Mouse (Mus musculus): ENCODE measurements around the gene Col1a1. TPM values are rescaled to one million over a fixed set of nuclear protein-coding genes. Genes with fewer than 3 reads are reported as not detected.

Col1a1 gene
- 1,157 and 1,247 TPM in 2 replicates for polyA plus RNA-seq (2014; fragmentation: Nextera tagmentation; extraction: Ambion mirVana)

- H3K4me1 ChIP-seq (ENCODE audit: control insufficient read depth, insufficient read depth, low read length), result peaks cover 38% of the 10 kb centered on the region
- peak; percentile 54; the same call in 1 of the 2 replicates for ATAC-seq (ENCODE audit: insufficient number of reproducible peaks, insufficient read depth, low FRiP score, low read depth)
- H3K9me3 ChIP-seq (ENCODE audit: control insufficient read depth, low read depth, low read length), result no peaks in the 10 kb centered on the region
- H3K36me3 ChIP-seq (ENCODE audit: control insufficient read depth, insufficient read depth, low read length), result peaks cover 28% of the 10 kb centered on the region
- H3K9ac ChIP-seq (replicated peaks; ENCODE audit: low read depth, low read length), result peak within 1 kb of the TSS; percentile 92
- H3K27me3 ChIP-seq (ENCODE audit: control insufficient read depth, insufficient read depth, low read length), result no peaks in the 10 kb centered on the region
- peak within 1 kb of the TSS; percentile 78 for H3K4me2 ChIP-seq (replicated peaks; ENCODE audit: low read depth, low read length)
- 15% methylated on average over 18 of the region's 19 CpGs for WGBS
- peak within 1 kb of the TSS; percentile 96 for H3K27ac ChIP-seq (ENCODE audit: low read length)
- peak within 1 kb of the TSS; percentile 53 for H3K4me3 ChIP-seq (ENCODE audit: low read depth, low read length)
Observed at GRCm38 (mm10) chr11:94936045-94936444, at the start of gene Col1a1. Col1a1 (plus strand) TSS chr11:94936224.

DNA sequence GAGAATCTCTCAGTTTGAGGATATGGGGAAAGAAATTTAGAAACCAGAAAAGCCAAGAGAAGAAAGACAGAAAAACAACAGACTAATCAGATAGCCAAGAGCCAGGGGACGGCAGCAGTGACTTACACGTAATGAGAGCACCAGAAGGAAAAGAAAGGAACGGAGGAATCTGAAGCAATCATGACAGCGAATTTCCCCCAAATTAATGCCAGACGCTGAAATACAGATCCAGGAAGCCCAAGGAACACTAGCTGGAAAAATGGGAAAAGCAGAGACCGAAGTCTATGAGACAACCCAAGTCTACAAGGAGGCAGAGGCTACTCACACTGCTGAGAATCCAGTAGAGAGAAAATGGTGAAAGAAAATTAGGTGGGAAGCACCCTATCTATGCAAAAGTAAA is 44.9 kb upstream of the Col1a1 start:
- H3K4me2 ChIP-seq (replicated peaks; ENCODE audit: low read depth, low read length), result no peak overlapping the region
- no peaks in the 10 kb centered on the region for H3K27me3 ChIP-seq (ENCODE audit: control insufficient read depth, insufficient read depth, low read length)
- 90% methylated on average over 6 of the region's 6 CpGs for WGBS
- no peak overlapping the region for H3K9ac ChIP-seq (replicated peaks; ENCODE audit: low read depth, low read length)
- no peak overlapping the region for H3K27ac ChIP-seq (ENCODE audit: low read length)
- H3K9me3 ChIP-seq (ENCODE audit: control insufficient read depth, low read depth, low read length), result no peaks in the 10 kb centered on the region
- no peaks in the 10 kb centered on the region for H3K4me1 ChIP-seq (ENCODE audit: control insufficient read depth, insufficient read depth, low read length)
- ATAC-seq (ENCODE audit: insufficient number of reproducible peaks, insufficient read depth, low FRiP score, low read depth), result no peak
- H3K36me3 ChIP-seq (ENCODE audit: control insufficient read depth, insufficient read depth, low read length), result no peaks in the 10 kb centered on the region
- H3K4me3 ChIP-seq (ENCODE audit: low read depth, low read length), result no peak overlapping the region

- Histone ChIP-seq H3K27ac (ENCODE audit: low read length) (peak overlapping the region; percentile 87), H3K9ac (replicated peaks; ENCODE audit: low read depth, low read length) (no peak overlapping the region), H3K4me2 (replicated peaks; ENCODE audit: low read depth, low read length) (no peak overlapping the region), H3K9me3 (ENCODE audit: control insufficient read depth, low read depth, low read length) (no peaks in the 10 kb centered on the region), H3K36me3 (ENCODE audit: control insufficient read depth, insufficient read depth, low read length) (no peaks in the 10 kb centered on the region), H3K4me1 (ENCODE audit: control insufficient read depth, insufficient read depth, low read length) (0 out of 2 replicates have a peak, but pooled peaks cover 9% of the 10 kb centered on the region), H3K27me3 (ENCODE audit: control insufficient read depth, insufficient read depth, low read length) (no peaks in the 10 kb centered on the region), H3K4me3 (ENCODE audit: low read depth, low read length) (no peak overlapping the region)
- 36% methylated on average over 16 of the region's 16 CpGs for WGBS
- ATAC-seq (ENCODE audit: insufficient number of reproducible peaks, insufficient read depth, low FRiP score, low read depth), result peak; percentile 67; the same call in 1 of the 2 replicates
Observed at GRCm38 (mm10) chr11:94896753-94897376, 39.2 kb upstream of the Col1a1 start.

DNA sequence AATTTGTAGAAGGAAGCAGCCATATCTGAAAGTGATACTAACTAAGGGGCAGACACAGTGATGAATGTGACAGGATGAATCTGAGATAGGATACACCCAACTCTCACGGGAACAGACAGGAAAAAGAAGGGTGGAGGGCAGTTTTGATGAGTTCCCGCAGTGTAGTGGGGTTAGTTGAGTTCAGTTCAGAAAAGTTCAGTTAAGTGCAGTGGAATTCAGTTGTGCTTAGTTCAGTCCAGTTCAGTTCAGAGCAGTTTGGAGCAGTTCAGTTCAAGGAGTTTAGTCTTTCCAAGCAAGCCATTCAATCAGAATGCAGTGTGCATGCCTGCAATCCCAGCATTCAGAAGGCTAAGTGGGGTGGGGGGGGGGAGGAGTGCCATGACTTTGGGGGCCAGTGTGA is 34.8 kb upstream of the Col1a1 start:
- no peaks in the 10 kb centered on the region for H3K27me3 ChIP-seq (ENCODE audit: control insufficient read depth, insufficient read depth, low read length)
- 0 out of 2 replicates have a peak, but pooled peaks cover 9% of the 10 kb centered on the region for H3K4me1 ChIP-seq (ENCODE audit: control insufficient read depth, insufficient read depth, low read length)
- H3K9me3 ChIP-seq (ENCODE audit: control insufficient read depth, low read depth, low read length), result no peaks in the 10 kb centered on the region
- no peak overlapping the region for H3K27ac ChIP-seq (ENCODE audit: low read length)
- 41% methylated on average over 2 of the region's 2 CpGs for WGBS
- no peak overlapping the region for H3K4me2 ChIP-seq (replicated peaks; ENCODE audit: low read depth, low read length)
- no peak overlapping the region for H3K4me3 ChIP-seq (ENCODE audit: low read depth, low read length)
- no peak overlapping the region for H3K9ac ChIP-seq (replicated peaks; ENCODE audit: low read depth, low read length)
- no peak for ATAC-seq (ENCODE audit: insufficient number of reproducible peaks, insufficient read depth, low FRiP score, low read depth)
- no peaks in the 10 kb centered on the region for H3K36me3 ChIP-seq (ENCODE audit: control insufficient read depth, insufficient read depth, low read length)

- Histone ChIP-seq H3K4me2 (replicated peaks; ENCODE audit: low read depth, low read length) (no peak overlapping the region), H3K4me1 (ENCODE audit: control insufficient read depth, insufficient read depth, low read length) (no peaks in the 10 kb centered on the region), H3K9me3 (ENCODE audit: control insufficient read depth, low read depth, low read length) (no peaks in the 10 kb centered on the region), H3K9ac (replicated peaks; ENCODE audit: low read depth, low read length) (no peak overlapping the region), H3K4me3 (ENCODE audit: low read depth, low read length) (no peak overlapping the region), H3K27ac (ENCODE audit: low read length) (no peak overlapping the region), H3K36me3 (ENCODE audit: control insufficient read depth, insufficient read depth, low read length) (no peaks in the 10 kb centered on the region), H3K27me3 (ENCODE audit: control insufficient read depth, insufficient read depth, low read length) (no peaks in the 10 kb centered on the region)
- 89% methylated on average over 3 of the region's 3 CpGs for WGBS
- no peak for ATAC-seq (ENCODE audit: insufficient number of reproducible peaks, insufficient read depth, low FRiP score, low read depth)
Observed at GRCm38 (mm10) chr11:94904306-94904705, 31.7 kb upstream of the Col1a1 start.

- Histone ChIP-seq H3K9ac (replicated peaks; ENCODE audit: low read depth, low read length) (no peak overlapping the region), H3K4me2 (replicated peaks; ENCODE audit: low read depth, low read length) (no peak overlapping the region), H3K36me3 (ENCODE audit: control insufficient read depth, insufficient read depth, low read length) (no peaks in the 10 kb centered on the region), H3K27me3 (ENCODE audit: control insufficient read depth, insufficient read depth, low read length) (no peaks in the 10 kb centered on the region), H3K9me3 (ENCODE audit: control insufficient read depth, low read depth, low read length) (no peaks in the 10 kb centered on the region), H3K4me3 (ENCODE audit: low read depth, low read length) (no peak overlapping the region), H3K4me1 (ENCODE audit: control insufficient read depth, insufficient read depth, low read length) (peaks cover 10% of the 10 kb centered on the region), H3K27ac (ENCODE audit: low read length) (no peak overlapping the region)
- ATAC-seq (ENCODE audit: insufficient number of reproducible peaks, insufficient read depth, low FRiP score, low read depth), result no peak
- 85% methylated on average over 5 of the region's 5 CpGs for WGBS
Observed at GRCm38 (mm10) chr11:94910971-94911370, 25.1 kb upstream of the Col1a1 start.

DNA sequence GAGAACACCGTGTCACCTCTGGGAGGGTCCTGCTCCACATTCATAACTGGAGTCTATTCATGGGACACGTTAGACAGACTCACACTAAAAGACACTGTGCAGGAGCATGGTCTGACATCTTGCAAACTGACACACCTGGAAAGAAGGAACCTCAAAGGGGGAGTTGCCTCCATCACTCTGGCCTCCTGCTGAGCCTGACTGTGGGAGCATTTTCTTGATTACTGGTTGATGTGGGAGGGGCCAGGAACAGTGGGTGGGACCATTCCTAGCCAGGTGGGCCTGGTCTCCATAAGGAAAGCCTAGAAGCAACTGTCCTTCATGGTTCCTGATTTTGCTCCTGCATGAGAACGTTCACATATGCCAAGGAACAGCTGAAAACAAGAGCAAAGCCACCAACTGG is 23.5 kb upstream of the Col1a1 start:
- peaks cover 19% of the 10 kb centered on the region for H3K4me1 ChIP-seq (ENCODE audit: control insufficient read depth, insufficient read depth, low read length)
- H3K9me3 ChIP-seq (ENCODE audit: control insufficient read depth, low read depth, low read length), result no peaks in the 10 kb centered on the region
- no peak overlapping the region for H3K4me2 ChIP-seq (replicated peaks; ENCODE audit: low read depth, low read length)
- H3K27ac ChIP-seq (ENCODE audit: low read length), result no peak overlapping the region
- 66% methylated on average over 3 of the region's 3 CpGs for WGBS
- H3K36me3 ChIP-seq (ENCODE audit: control insufficient read depth, insufficient read depth, low read length), result no peaks in the 10 kb centered on the region
- H3K27me3 ChIP-seq (ENCODE audit: control insufficient read depth, insufficient read depth, low read length), result no peaks in the 10 kb centered on the region
- H3K9ac ChIP-seq (replicated peaks; ENCODE audit: low read depth, low read length), result no peak overlapping the region
- ATAC-seq (ENCODE audit: insufficient number of reproducible peaks, insufficient read depth, low FRiP score, low read depth), result no peak
- H3K4me3 ChIP-seq (ENCODE audit: low read depth, low read length), result no peak overlapping the region

GRCm38 (mm10) chr11:94913302-94914090 is 22.5 kb upstream of the Col1a1 start:
- Histone ChIP-seq H3K9ac (replicated peaks; ENCODE audit: low read depth, low read length) (no peak overlapping the region), H3K27me3 (ENCODE audit: control insufficient read depth, insufficient read depth, low read length) (no peaks in the 10 kb centered on the region), H3K4me3 (ENCODE audit: low read depth, low read length) (no peak overlapping the region), H3K4me1 (ENCODE audit: control insufficient read depth, insufficient read depth, low read length) (peaks cover 19% of the 10 kb centered on the region), H3K9me3 (ENCODE audit: control insufficient read depth, low read depth, low read length) (no peaks in the 10 kb centered on the region), H3K4me2 (replicated peaks; ENCODE audit: low read depth, low read length) (no peak overlapping the region), H3K36me3 (ENCODE audit: control insufficient read depth, insufficient read depth, low read length) (no peaks in the 10 kb centered on the region), H3K27ac (ENCODE audit: low read length) (no peak overlapping the region)
- no peak for ATAC-seq (ENCODE audit: insufficient number of reproducible peaks, insufficient read depth, low FRiP score, low read depth)
- WGBS, result 64% methylated on average over 6 of the region's 6 CpGs
